Comparison of ENCODE assay signal across 9 mouse cellular contexts in the genomic region with DNA sequence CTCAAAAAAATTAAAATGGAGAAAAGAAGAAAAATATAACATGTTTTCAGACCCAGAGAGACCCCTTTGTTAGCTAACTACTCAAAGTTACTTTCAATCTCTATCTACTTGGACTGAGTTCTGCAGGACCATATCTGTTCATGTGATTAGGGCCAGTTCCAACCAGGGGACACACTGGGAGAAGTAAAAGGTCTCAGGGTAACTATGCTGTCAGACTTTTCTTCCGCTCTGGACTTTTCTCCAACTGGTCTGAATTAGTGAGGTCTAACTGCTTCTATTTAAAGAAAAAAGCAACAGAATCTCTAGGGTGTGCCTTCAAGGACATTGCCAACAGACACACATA. TPM values are rescaled to one million over a fixed set of nuclear protein-coding genes. Genes with fewer than 3 reads are reported as not detected.
DNase-seq lines count a peak whose midpoint lies in the region; ATAC-seq and TF ChIP-seq lines count a peak whose summit lies in the region.
"Had no signal": no experiment of that assay in that cellular context is flagged by ENCODE, and none has a peak within 500 bp of the region (broad histone marks: within the 10 kb centered on the region; RNA-seq: fewer than 3 reads in every experiment).

No protein-coding gene starts in this region.

- WGBS in heart, embryonic 11.5 days (ENCODE audit: insufficient replicate concordance): 65% methylated on average over 1 of the region's 1 CpGs
- WGBS in lung, embryonic 14.5 days: 32% methylated on average over 1 of the region's 1 CpGs
- 51% methylated on average over 1 of the region's 1 CpGs for WGBS in forebrain, embryonic 15.5 days
- 70% methylated on average over 1 of the region's 1 CpGs for WGBS in neural tube, embryonic 15.5 days

- peaks cover 19% of the 10 kb centered on the region for H3K4me1 ChIP-seq in heart, embryonic 11.5 days (ENCODE audit: control insufficient read depth, insufficient read depth, low read length)
- H3K4me1 ChIP-seq in lung, embryonic 14.5 days (ENCODE audit: insufficient read depth): peaks cover 12% of the 10 kb centered on the region
- peaks cover 15% of the 10 kb centered on the region for H3K4me1 ChIP-seq in forebrain, embryonic 15.5 days
- peaks cover 17% of the 10 kb centered on the region for H3K4me1 ChIP-seq in neural tube, embryonic 15.5 days

- H3K4me3 ChIP-seq in heart, embryonic 11.5 days (ENCODE audit: low read depth, low read length): no peak overlapping the region
- no peak overlapping the region for H3K4me3 ChIP-seq in lung, embryonic 14.5 days (ENCODE audit: low read depth, low read length)
- no peak overlapping the region for H3K4me3 ChIP-seq in forebrain, embryonic 15.5 days
- no peak overlapping the region for H3K4me3 ChIP-seq in neural tube, embryonic 15.5 days (replicated peaks)
- H3K4me3 ChIP-seq: neural tube, embryonic 12.5 days had no signal

- 0 out of 2 replicates have a peak overlapping the region, but pooled peaks have one; percentile 28 for H3K9ac ChIP-seq in heart, embryonic 11.5 days (ENCODE audit: low read depth, low read length)
- H3K9ac ChIP-seq in lung, embryonic 14.5 days: no peak overlapping the region
- H3K9ac ChIP-seq in forebrain, embryonic 15.5 days (replicated peaks): no peak overlapping the region
- H3K9ac ChIP-seq in neural tube, embryonic 15.5 days (replicated peaks): no peak overlapping the region
- H3K9ac ChIP-seq: neural tube, embryonic 12.5 days had no signal

- intact Hi-C loops in heart, postnatal 10 days (cut with DNase I): loop anchor here (2.0 kb wide), 1 partner anchor 33 kb away; a partner anchor contains a TSS

- peaks cover 2% of the 10 kb centered on the region; the same call in 1 of the 2 replicates for H3K27me3 ChIP-seq in heart, embryonic 11.5 days (ENCODE audit: control insufficient read depth, insufficient read depth, low read length)
- H3K27me3 ChIP-seq in lung, embryonic 14.5 days (ENCODE audit: insufficient read depth, low read length): no peaks in the 10 kb centered on the region
- H3K27me3 ChIP-seq in forebrain, embryonic 15.5 days: no peaks in the 10 kb centered on the region
- no peaks in the 10 kb centered on the region for H3K27me3 ChIP-seq in neural tube, embryonic 15.5 days (replicated peaks)

- no peak for DNase-seq in heart, postnatal 10 days
- no peak for DNase-seq in lung, embryonic 14.5 days
- no peak for DNase-seq in lung, postnatal 14 days
- DNase-seq in right cerebral cortex, postnatal 4 days: no peak
- no peak for DNase-seq in T-cell, adult 2 months (ENCODE audit: low spot score)

- no peaks in the 10 kb centered on the region for H3K9me3 ChIP-seq in heart, embryonic 11.5 days (replicated peaks; ENCODE audit: control insufficient read depth, low read length)
- no peaks in the 10 kb centered on the region for H3K9me3 ChIP-seq in lung, embryonic 14.5 days (ENCODE audit: low read depth, low read length)
- no peaks in the 10 kb centered on the region for H3K9me3 ChIP-seq in forebrain, embryonic 15.5 days
- no peaks in the 10 kb centered on the region for H3K9me3 ChIP-seq in neural tube, embryonic 15.5 days (replicated peaks)
- H3K9me3 ChIP-seq: neural tube, embryonic 12.5 days had no signal

- no peaks in the 10 kb centered on the region for H3K36me3 ChIP-seq in heart, embryonic 11.5 days (ENCODE audit: control insufficient read depth, insufficient read depth, low read length)
- no peaks in the 10 kb centered on the region for H3K36me3 ChIP-seq in lung, embryonic 14.5 days (ENCODE audit: insufficient read depth)
- no peaks in the 10 kb centered on the region for H3K36me3 ChIP-seq in forebrain, embryonic 15.5 days
- H3K36me3 ChIP-seq in neural tube, embryonic 15.5 days: no peaks in the 10 kb centered on the region
- H3K36me3 ChIP-seq: neural tube, embryonic 12.5 days had no signal

- TF ChIP-seq CTCF in lung, embryonic 14.5 days (IDR thresholded peaks at IDR 0.05; ENCODE audit: low read depth): no peak

- H3K4me2 ChIP-seq in heart, embryonic 11.5 days: peak overlapping the region; percentile 27
- H3K4me2 ChIP-seq in lung, embryonic 14.5 days: no peak overlapping the region
- H3K4me2 ChIP-seq in forebrain, embryonic 15.5 days (replicated peaks): no peak overlapping the region
- H3K4me2 ChIP-seq in neural tube, embryonic 15.5 days: 0 out of 2 replicates have a peak overlapping the region, but pooled peaks have one; percentile 2

- ATAC-seq in heart, embryonic 11.5 days (replicated peaks; ENCODE audit: insufficient number of reproducible peaks, low FRiP score, low TSS enrichment): no peak; the same call in 1 of the 2 replicates
- ATAC-seq in lung, embryonic 14.5 days (ENCODE audit: insufficient read depth): no peak
- no peak for ATAC-seq in forebrain, embryonic 15.5 days (replicated peaks)
- no peak for ATAC-seq in neural tube, embryonic 15.5 days (ENCODE audit: low FRiP score)

- H3K27ac ChIP-seq in heart, embryonic 11.5 days (ENCODE audit: low read depth, low read length): peak overlapping the region; percentile 82
- H3K27ac ChIP-seq in lung, embryonic 14.5 days (ENCODE audit: low read depth): peak overlapping the region; percentile 92
- peak overlapping the region; percentile 43; the same call in 1 of the 2 replicates for H3K27ac ChIP-seq in forebrain, embryonic 15.5 days (replicated peaks)
- H3K27ac ChIP-seq in neural tube, embryonic 15.5 days (replicated peaks): peak overlapping the region; percentile 33; the same call in 1 of the 2 replicates

RNA-seq across cellular contexts. Expression of a gene that starts 33.3 kb away (rescaled TPM):
- polyA plus RNA-seq in heart, embryonic 11.5 days (2014; fragmentation: Nextera tagmentation; extraction: Ambion mirVana): 8.9 and 10.2 TPM in 2 replicates
- total RNA-seq in heart, postnatal 10 days (2021): 10 to 100 TPM; 11.5 to 13.2 TPM
- polyA plus RNA-seq in lung, embryonic 14.5 days (2014; fragmentation: Nextera tagmentation; extraction: Ambion mirVana): 22.8 and 23.5 TPM in 2 replicates
- 35.8 and 36.8 TPM in 2 replicates for polyA plus RNA-seq in forebrain, embryonic 15.5 days (2015; fragmentation: Nextera tagmentation; extraction: Ambion mirVana)
- 16.6 and 17.3 TPM in 2 replicates for polyA plus RNA-seq in neural tube, embryonic 15.5 days (2015; fragmentation: Nextera tagmentation; extraction: Ambion mirVana)

RNA-seq across cellular contexts. Expression of a gene that starts 51.3 kb away (rescaled TPM):
- polyA plus RNA-seq in heart, embryonic 11.5 days (2014; fragmentation: Nextera tagmentation; extraction: Ambion mirVana): 7.2 and 9.5 TPM in 2 replicates
- total RNA-seq in heart, postnatal 10 days (2021): 1 to 10 TPM; 3.6 to 4.0 TPM
- polyA plus RNA-seq in lung, embryonic 14.5 days (2014; fragmentation: Nextera tagmentation; extraction: Ambion mirVana): 12.8 and 12.9 TPM in 2 replicates
- polyA plus RNA-seq in forebrain, embryonic 15.5 days (2015; fragmentation: Nextera tagmentation; extraction: Ambion mirVana): 2.0 and 2.7 TPM in 2 replicates
- 4.6 and 5.2 TPM in 2 replicates for polyA plus RNA-seq in neural tube, embryonic 15.5 days (2015; fragmentation: Nextera tagmentation; extraction: Ambion mirVana)

Comparison
In these comparisons a context has a peak if more than half of its experiments do, and no peak if none do; other contexts are left out.
1. H3K27ac ChIP-seq: peak in every context shown above with its lines; median percentile 92 in lung, embryonic 14.5 days; 82 in heart, embryonic 11.5 days; 43 in forebrain, embryonic 15.5 days; 33 in neural tube, embryonic 15.5 days.
2. H3K4me2 ChIP-seq: peak in heart, embryonic 11.5 days (single experiment) and neural tube, embryonic 15.5 days (single experiment); none in lung, embryonic 14.5 days (single experiment) and forebrain, embryonic 15.5 days (single experiment).